Mouse (Mus musculus): ENCODE measurements at regions not wholly inside any gene's neighbourhood (a gene's known extent, or its start where the extent isn't known, plus 50 kb on each side); places are given as distances from the start of the nearest gene placed in this dataset.

DNA sequence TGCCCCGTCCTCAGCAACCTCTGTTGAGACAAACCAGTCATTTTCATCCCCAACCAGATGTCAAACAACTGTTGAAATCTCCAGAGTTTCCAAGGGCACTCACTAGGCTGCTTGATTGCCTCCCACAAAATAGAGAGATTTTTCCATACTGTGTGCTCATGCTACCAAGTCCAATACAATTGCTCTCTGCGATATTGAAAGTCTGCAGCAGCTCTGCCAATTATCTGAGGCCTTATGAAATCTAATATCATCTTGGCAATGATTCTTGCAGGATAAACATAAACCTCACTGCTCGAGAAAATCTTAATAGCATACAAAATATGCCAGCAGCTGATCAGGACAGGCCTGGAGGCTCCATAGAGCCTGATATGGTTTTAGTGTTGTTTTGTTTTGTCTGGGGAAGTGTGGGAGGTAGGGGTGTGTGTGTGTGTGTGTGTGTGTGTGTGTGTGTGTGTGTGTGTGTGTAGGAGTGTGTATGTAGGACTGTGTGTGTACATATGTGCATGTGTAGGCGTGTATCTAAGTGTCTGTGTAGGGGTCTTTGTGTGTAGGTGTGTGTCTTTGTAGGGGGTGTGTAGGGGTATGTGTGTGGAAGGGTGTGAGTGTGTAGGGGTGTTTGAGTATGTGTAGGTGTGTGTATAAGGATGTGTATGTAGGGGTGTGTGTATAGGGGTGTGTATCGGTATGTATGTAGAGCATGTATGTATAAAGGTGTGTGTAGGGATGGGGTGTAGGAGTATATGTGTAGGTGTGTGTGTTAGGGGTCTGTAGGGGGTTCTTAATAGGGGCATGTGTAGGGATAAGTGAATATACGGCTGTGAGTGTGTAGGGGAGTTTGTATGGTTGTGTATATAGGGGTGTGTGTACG is 398.1 kb downstream of the Pdcd6ip start:
- H3K4me1 ChIP-seq (ENCODE audit: insufficient read depth), result no peaks in the 10 kb centered on the region
- H3K36me3 ChIP-seq (replicated peaks; ENCODE audit: insufficient read depth, low read length), result no peaks in the 10 kb centered on the region
- TF ChIP-seq EP300 (IDR thresholded peaks at IDR 0.05; ENCODE audit: low read depth), result no peak
- TF ChIP-seq CTCF (IDR thresholded peaks at IDR 0.05; ENCODE audit: low read depth), result no peak
- DNase-seq (no peak), ATAC-seq (no peak)
- H3K27me3 ChIP-seq (ENCODE audit: insufficient read depth, low read length), result no peaks in the 10 kb centered on the region
- no peak overlapping the region for H3K4me2 ChIP-seq (ENCODE audit: low read depth, low read length)
- H3K9me3 ChIP-seq (ENCODE audit: low read length), result no peaks in the 10 kb centered on the region
- no peak overlapping the region for H3K9ac ChIP-seq (replicated peaks)
- no peak overlapping the region for H3K27ac ChIP-seq (ENCODE audit: low read depth)
- H3K4me3 ChIP-seq (ENCODE audit: low read depth, low read length), result no peak overlapping the region
- WGBS (ENCODE audit: insufficient replicate concordance), result 64% methylated on average over 7 of the region's 7 CpGs

DNA sequence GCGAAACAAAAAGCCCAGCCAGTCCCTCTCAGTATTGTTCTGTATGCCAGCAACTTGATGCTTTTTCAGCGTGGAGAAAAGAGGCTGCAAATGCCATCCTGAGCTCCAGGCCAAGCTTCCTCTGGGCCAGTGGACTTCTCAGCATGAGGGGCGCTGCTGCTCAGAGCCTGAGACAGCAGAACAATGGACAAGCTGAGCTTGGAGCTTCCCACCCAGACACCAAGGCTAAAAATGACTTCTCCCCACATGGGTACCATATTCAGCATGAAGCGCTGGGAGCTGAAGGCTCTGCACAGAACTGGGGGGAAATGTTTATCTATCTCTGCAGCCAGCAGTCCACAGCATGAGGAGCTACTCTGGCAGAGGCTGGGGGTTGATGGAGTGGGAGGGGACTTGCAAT is 402.3 kb downstream of the Pdcd6ip start:
- H3K36me3 ChIP-seq (replicated peaks; ENCODE audit: insufficient read depth, low read length), result no peaks in the 10 kb centered on the region
- no peaks in the 10 kb centered on the region for H3K27me3 ChIP-seq (ENCODE audit: insufficient read depth, low read length)
- H3K4me2 ChIP-seq (ENCODE audit: low read depth, low read length), result no peak overlapping the region
- no peak for TF ChIP-seq EP300 (IDR thresholded peaks at IDR 0.05; ENCODE audit: low read depth)
- no peak for TF ChIP-seq CTCF (IDR thresholded peaks at IDR 0.05; ENCODE audit: low read depth)
- no peaks in the 10 kb centered on the region for H3K9me3 ChIP-seq (ENCODE audit: low read length)
- no peak overlapping the region for H3K27ac ChIP-seq (ENCODE audit: low read depth)
- H3K4me1 ChIP-seq (ENCODE audit: insufficient read depth), result no peaks in the 10 kb centered on the region
- no peak overlapping the region for H3K9ac ChIP-seq (replicated peaks)
- H3K4me3 ChIP-seq (ENCODE audit: low read depth, low read length), result no peak overlapping the region
- WGBS (ENCODE audit: insufficient replicate concordance), result 54% methylated on average over 4 of the region's 4 CpGs
- ATAC-seq (no peak), DNase-seq (no peak)

DNA sequence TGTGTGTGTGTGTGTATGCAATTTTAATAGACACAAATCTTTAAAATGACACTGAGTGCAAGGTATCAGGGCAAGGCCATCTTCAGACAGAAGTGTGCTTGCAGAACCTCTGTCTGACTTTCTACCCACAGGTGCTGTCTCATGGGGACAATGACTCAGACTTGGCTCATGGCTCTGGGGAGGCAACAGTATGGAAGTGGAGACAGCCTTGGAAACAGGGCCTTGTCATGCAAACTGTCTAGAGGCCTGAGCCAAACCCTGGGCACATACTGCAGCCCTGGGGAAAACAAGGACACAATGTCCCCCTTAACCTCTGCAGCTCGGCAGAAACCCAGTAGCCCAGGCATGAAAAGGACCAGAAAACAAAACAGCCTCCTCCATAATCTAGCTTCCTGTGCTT is 405.6 kb downstream of the Pdcd6ip start:
- TF ChIP-seq EP300 (IDR thresholded peaks at IDR 0.05; ENCODE audit: low read depth) (no peak), CTCF (IDR thresholded peaks at IDR 0.05; ENCODE audit: low read depth) (no peak)
- no peak overlapping the region for H3K4me3 ChIP-seq (ENCODE audit: low read depth, low read length)
- WGBS (ENCODE audit: insufficient replicate concordance), result 62% methylated on average over 1 of the region's 1 CpGs

DNA sequence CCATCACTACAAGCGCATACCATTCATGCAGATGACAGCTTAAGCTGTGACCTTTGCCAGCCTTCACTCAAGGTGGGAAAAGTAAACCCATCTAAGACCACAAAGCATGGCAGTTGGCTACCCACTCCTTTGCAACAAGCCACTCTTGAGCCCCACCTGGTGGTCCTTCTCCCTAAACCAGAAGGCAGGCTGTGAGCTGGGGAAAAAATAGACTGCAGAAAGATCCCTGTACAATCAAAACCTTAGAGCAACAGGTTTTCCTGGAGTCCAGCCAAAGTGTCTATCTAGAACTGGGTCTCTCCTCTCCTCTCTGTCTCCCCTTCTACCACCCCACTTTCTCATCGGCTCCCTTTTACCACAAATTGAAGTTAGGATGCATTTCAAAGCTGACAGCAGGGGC is 407.2 kb downstream of the Pdcd6ip start:
- no peak overlapping the region for H3K9ac ChIP-seq (replicated peaks)
- no peaks in the 10 kb centered on the region for H3K27me3 ChIP-seq (ENCODE audit: insufficient read depth, low read length)
- no peaks in the 10 kb centered on the region for H3K36me3 ChIP-seq (replicated peaks; ENCODE audit: insufficient read depth, low read length)
- WGBS (ENCODE audit: insufficient replicate concordance), result 27% methylated on average over 2 of the region's 2 CpGs
- no peak overlapping the region for H3K4me3 ChIP-seq (ENCODE audit: low read depth, low read length)
- no peak for DNase-seq
- ATAC-seq, result no peak
- no peak overlapping the region for H3K4me2 ChIP-seq (ENCODE audit: low read depth, low read length)
- no peaks in the 10 kb centered on the region for H3K9me3 ChIP-seq (ENCODE audit: low read length)
- no peaks in the 10 kb centered on the region for H3K4me1 ChIP-seq (ENCODE audit: insufficient read depth)
- TF ChIP-seq CTCF (IDR thresholded peaks at IDR 0.05; ENCODE audit: low read depth) (no peak), EP300 (IDR thresholded peaks at IDR 0.05; ENCODE audit: low read depth) (no peak)
- no peak overlapping the region for H3K27ac ChIP-seq (ENCODE audit: low read depth)

More for the DNA sequence above, 405.6 kb downstream of the Pdcd6ip start:
- no peaks in the 10 kb centered on the region for H3K9me3 ChIP-seq (ENCODE audit: low read length)
- DNase-seq (no peak), ATAC-seq (no peak)
- no peaks in the 10 kb centered on the region for H3K36me3 ChIP-seq (replicated peaks; ENCODE audit: insufficient read depth, low read length)
- H3K9ac ChIP-seq (replicated peaks), result no peak overlapping the region
- no peaks in the 10 kb centered on the region for H3K27me3 ChIP-seq (ENCODE audit: insufficient read depth, low read length)
- no peak overlapping the region for H3K27ac ChIP-seq (ENCODE audit: low read depth)
- no peak overlapping the region for H3K4me2 ChIP-seq (ENCODE audit: low read depth, low read length)
- H3K4me1 ChIP-seq (ENCODE audit: insufficient read depth), result no peaks in the 10 kb centered on the region

DNA sequence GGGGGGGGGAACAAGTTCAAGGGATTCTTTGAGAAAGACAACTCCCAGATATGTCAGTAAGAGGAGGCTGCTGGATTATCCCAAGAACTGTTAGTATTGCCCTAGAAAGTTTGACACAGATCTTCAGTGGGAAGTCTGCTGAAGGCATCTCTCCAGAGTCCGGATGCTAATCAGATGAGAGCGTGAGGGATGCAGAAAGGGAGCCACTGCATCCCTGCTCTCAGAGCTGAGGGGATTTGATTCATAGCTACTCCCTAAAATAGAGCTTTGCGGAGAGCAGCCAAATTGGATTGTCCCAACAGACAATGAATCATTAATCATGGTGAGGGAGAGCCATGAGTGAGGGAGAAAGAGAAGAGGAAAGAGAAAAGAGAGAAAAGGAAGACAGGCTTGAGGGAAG is 408.2 kb downstream of the Pdcd6ip start:
- Histone ChIP-seq H3K4me3 (ENCODE audit: low read depth, low read length) (no peak overlapping the region), H3K27me3 (ENCODE audit: insufficient read depth, low read length) (no peaks in the 10 kb centered on the region), H3K4me2 (ENCODE audit: low read depth, low read length) (no peak overlapping the region), H3K4me1 (ENCODE audit: insufficient read depth) (no peaks in the 10 kb centered on the region), H3K9ac (replicated peaks) (no peak overlapping the region), H3K36me3 (replicated peaks; ENCODE audit: insufficient read depth, low read length) (no peaks in the 10 kb centered on the region), H3K9me3 (ENCODE audit: low read length) (no peaks in the 10 kb centered on the region), H3K27ac (ENCODE audit: low read depth) (no peak overlapping the region)
- ATAC-seq, result no peak
- DNase-seq, result no peak
- TF ChIP-seq EP300 (IDR thresholded peaks at IDR 0.05; ENCODE audit: low read depth) (no peak), CTCF (IDR thresholded peaks at IDR 0.05; ENCODE audit: low read depth) (no peak)
- 32% methylated on average over 3 of the region's 3 CpGs for WGBS (ENCODE audit: insufficient replicate concordance)

DNA sequence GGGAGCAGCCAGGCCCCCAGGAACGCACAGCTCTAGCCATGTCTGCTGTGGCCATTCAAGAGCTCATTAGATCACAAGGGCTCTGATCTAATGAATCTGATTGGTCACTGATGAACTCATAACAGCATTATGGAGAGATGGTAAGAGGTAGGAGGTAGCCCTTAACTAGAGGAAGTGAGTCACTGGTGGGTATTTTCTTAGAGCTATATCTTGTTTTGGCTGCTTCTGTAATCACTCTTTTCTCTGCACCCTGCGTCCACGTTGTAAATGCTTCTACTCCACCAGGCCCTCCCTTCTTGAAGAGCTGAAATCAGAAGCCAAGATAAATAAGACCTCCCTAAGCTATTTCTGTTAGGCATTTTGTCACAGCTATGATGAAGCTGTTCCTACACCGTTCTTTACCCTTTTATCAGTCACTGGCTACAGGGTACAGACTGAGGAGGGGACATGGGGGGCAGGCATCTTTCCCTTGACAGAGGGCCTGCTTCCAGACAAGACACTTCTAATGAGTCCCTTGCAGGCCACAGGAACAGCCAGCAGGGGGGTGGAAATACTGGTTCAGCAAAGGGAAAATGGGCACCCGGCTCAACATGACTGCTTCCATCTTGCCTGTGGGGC is 412.1 kb downstream of the Pdcd6ip start:
- H3K9ac ChIP-seq (replicated peaks), result no peak overlapping the region
- H3K4me3 ChIP-seq (ENCODE audit: low read depth, low read length), result no peak overlapping the region
- H3K27me3 ChIP-seq (ENCODE audit: insufficient read depth, low read length), result no peaks in the 10 kb centered on the region
- H3K4me2 ChIP-seq (ENCODE audit: low read depth, low read length), result no peak overlapping the region
- no peak for DNase-seq
- ATAC-seq, result no peak
- no peaks in the 10 kb centered on the region for H3K9me3 ChIP-seq (ENCODE audit: low read length)
- TF ChIP-seq EP300 (IDR thresholded peaks at IDR 0.05; ENCODE audit: low read depth) (no peak), CTCF (IDR thresholded peaks at IDR 0.05; ENCODE audit: low read depth) (no peak)
- no peaks in the 10 kb centered on the region for H3K4me1 ChIP-seq (ENCODE audit: insufficient read depth)
- WGBS (ENCODE audit: insufficient replicate concordance), result 55% methylated on average over 5 of the region's 5 CpGs
- no peak overlapping the region for H3K27ac ChIP-seq (ENCODE audit: low read depth)
- H3K36me3 ChIP-seq (replicated peaks; ENCODE audit: insufficient read depth, low read length), result no peaks in the 10 kb centered on the region

All from liver, postnatal 0 days (tissue).